Mouse (Mus musculus): ENCODE measurements around the gene Arhgap35.

Arhgap35 gene

GRCm38 (mm10) chr7:16461705-16462104, 153.1 kb downstream of the Arhgap35 start:
- no peak for DNase-seq

- no peak for DNase-seq
Observed at GRCm38 (mm10) chr7:16461151-16461550, 153.6 kb downstream of the Arhgap35 start.

GRCm38 (mm10) chr7:16460566-16460965, 154.2 kb downstream of the Arhgap35 start:
- DNase-seq: no peak

GRCm38 (mm10) chr7:16456289-16456688, 158.5 kb downstream of the Arhgap35 start:
- no peak for DNase-seq

GRCm38 (mm10) chr7:16455016-16455415, 159.8 kb downstream of the Arhgap35 start:
- no peak for DNase-seq

GRCm38 (mm10) chr7:16453118-16453711, 161.6 kb downstream of the Arhgap35 start:
- peak; percentile 56 for DNase-seq

GRCm38 (mm10) chr7:16452587-16453073, 162.2 kb downstream of the Arhgap35 start, which contains the start of gene Tmem160:
Tmem160 (plus strand) TSS chr7:16452779.
- DNase-seq: peak; percentile 97

GRCm38 (mm10) chr7:16451656-16452055, 163.1 kb downstream of the Arhgap35 start:
- DNase-seq: no peak
